ENCODE assay signal across 21 mouse cellular contexts in genomic region chr9:21507753-21508430, GRCm38 (mm10). TPM values are rescaled to one million over a fixed set of nuclear protein-coding genes. Genes with fewer than 3 reads are reported as not detected.
DNase-seq lines count a peak whose midpoint lies in the region; ATAC-seq and TF ChIP-seq lines count a peak whose summit lies in the region.
"Had no signal": no experiment of that assay in that cellular context is flagged by ENCODE, and none has a peak within 500 bp of the region (broad histone marks: within the 10 kb centered on the region; RNA-seq: fewer than 3 reads in every experiment).

No protein-coding gene starts in this region.

- no peak overlapping the region for H3K4me2 ChIP-seq in kidney, postnatal 0 days (ENCODE audit: low read length)
- H3K4me2 ChIP-seq: forebrain, embryonic 13.5 days; lung, embryonic 15.5 days; stomach, embryonic 15.5 days had no signal

- no peak for TF ChIP-seq CTCF in kidney, postnatal 0 days (IDR thresholded peaks at IDR 0.05; ENCODE audit: low read depth)

- ATAC-seq in kidney, postnatal 0 days (replicated peaks; ENCODE audit: low FRiP score, low read depth) = no peak
- ATAC-seq: CD4-positive, CD25-positive, alpha-beta regulatory T cell, adult 4 months; forebrain, embryonic 13.5 days; intestine, postnatal 0 days had no signal

- H3K27ac ChIP-seq in kidney, postnatal 0 days = 0 out of 2 replicates have a peak overlapping the region, but pooled peaks have one; percentile 37
- H3K27ac ChIP-seq: embryonic facial prominence, embryonic 13.5 days; forebrain, embryonic 13.5 days; hindbrain, embryonic 12.5 days; lung, embryonic 15.5 days; midbrain, embryonic 12.5 days; stomach, embryonic 15.5 days had no signal

- H3K36me3 ChIP-seq in kidney, postnatal 0 days (ENCODE audit: insufficient read depth, low read length) = peaks cover 31% of the 10 kb centered on the region

- no peaks in the 10 kb centered on the region for H3K27me3 ChIP-seq in kidney, postnatal 0 days (ENCODE audit: insufficient read depth, low read length)
- H3K27me3 ChIP-seq: embryonic facial prominence, embryonic 13.5 days; forebrain, embryonic 13.5 days; hindbrain, embryonic 12.5 days; liver, embryonic 15.5 days; lung, embryonic 15.5 days; midbrain, embryonic 12.5 days; stomach, embryonic 15.5 days had no signal

- H3K4me3 ChIP-seq in kidney, postnatal 0 days (replicated peaks; ENCODE audit: low read depth, low read length) = no peak overlapping the region
- H3K4me3 ChIP-seq: forebrain, embryonic 13.5 days; hindbrain, embryonic 12.5 days; stomach, embryonic 15.5 days had no signal

- 71% methylated on average over 15 of the region's 15 CpGs for WGBS in kidney, postnatal 0 days

- no peaks in the 10 kb centered on the region for H3K9me3 ChIP-seq in kidney, postnatal 0 days (replicated peaks; ENCODE audit: low read length)
- H3K9me3 ChIP-seq: embryonic facial prominence, embryonic 13.5 days; forebrain, embryonic 13.5 days; hindbrain, embryonic 12.5 days; liver, embryonic 15.5 days; lung, embryonic 15.5 days; midbrain, embryonic 12.5 days; stomach, embryonic 15.5 days had no signal

- H3K9ac ChIP-seq in kidney, postnatal 0 days (ENCODE audit: low read depth, low read length) = 0 out of 2 replicates have a peak overlapping the region, but pooled peaks have one; percentile 10
- H3K9ac ChIP-seq: forebrain, embryonic 13.5 days; hindbrain, embryonic 12.5 days; lung, embryonic 15.5 days; midbrain, embryonic 12.5 days; stomach, embryonic 15.5 days had no signal

- DNase-seq in cerebellum, adult 9-11 months = peak; percentile 64
- no peak for DNase-seq in cerebellum, postnatal 36 days
- DNase-seq in kidney, postnatal 0 days (ENCODE audit: low spot score) = no peak
- no peak for DNase-seq in kidney, adult 8-10 months
- peak; percentile 18 for DNase-seq in thymus, postnatal 4 days
- DNase-seq in thymus, postnatal 10 days (ENCODE audit: low spot score in 2 of 2) = no peak
- DNase-seq in urinary bladder, postnatal 36 days (ENCODE audit: low spot score in 2 of 2) = no peak
- DNase-seq: adrenal gland, postnatal 10 days; embryo, embryonic 11 days; gastrocnemius, adult 2 months; lung, postnatal 36 days; thymus, adult 18-20 months had no signal

- 0 out of 2 replicates have a peak, but pooled peaks cover 7% of the 10 kb centered on the region for H3K4me1 ChIP-seq in kidney, postnatal 0 days (replicated peaks; ENCODE audit: insufficient read depth, low read length)

RNA-seq across cellular contexts. Expression of gene Tmed1, which starts 2.2 kb away (rescaled TPM):
- 128 and 131 TPM in 2 replicates for polyA plus RNA-seq in kidney, postnatal 0 days (2015; fragmentation: Nextera tagmentation; extraction: Ambion mirVana)

RNA-seq across cellular contexts. Expression of gene AB124611, which starts 18.1 kb away (rescaled TPM):
- 2.3 and 2.6 TPM in 2 replicates for polyA plus RNA-seq in kidney, postnatal 0 days (2015; fragmentation: Nextera tagmentation; extraction: Ambion mirVana)

RNA-seq across cellular contexts. Expression of gene Carm1, which starts 38.8 kb away (rescaled TPM):
- 23.7 and 26.3 TPM in 2 replicates for polyA plus RNA-seq in kidney, postnatal 0 days (2015; fragmentation: Nextera tagmentation; extraction: Ambion mirVana)

Comparison
In these comparisons a context has a peak if more than half of its experiments do, and no peak if none do; other contexts are left out.
1. DNase-seq: peak in cerebellum, adult 9-11 months (single experiment) and thymus, postnatal 4 days (single experiment); none in cerebellum, postnatal 36 days (0 of 2), kidney, postnatal 0 days (single experiment), kidney, adult 8-10 months (0 of 2), thymus, postnatal 10 days (0 of 2) and urinary bladder, postnatal 36 days (0 of 2).